Comparison of ENCODE assay signal across 8 mouse cellular contexts in genomic region chr17:33817184-33817968, GRCm38 (mm10). TPM values are rescaled to one million over a fixed set of nuclear protein-coding genes. Genes with fewer than 3 reads are reported as not detected.
DNase-seq lines count a peak whose midpoint lies in the region; ATAC-seq and TF ChIP-seq lines count a peak whose summit lies in the region.

No protein-coding gene starts in this region.

- no peaks in the 10 kb centered on the region for H3K9me3 ChIP-seq in hindbrain, postnatal 0 days (ENCODE audit: low read length)

- peak overlapping the region; percentile 79 for H3K9ac ChIP-seq in hindbrain, postnatal 0 days (replicated peaks; ENCODE audit: low read length)

- peaks cover 10% of the 10 kb centered on the region for H3K4me1 ChIP-seq in hindbrain, postnatal 0 days (ENCODE audit: insufficient read depth, low read length)

- no peaks in the 10 kb centered on the region for H3K27me3 ChIP-seq in hindbrain, postnatal 0 days (ENCODE audit: insufficient read depth, low read length)

- peak overlapping the region; percentile 90 for H3K4me2 ChIP-seq in hindbrain, postnatal 0 days (ENCODE audit: low read depth, low read length)

- peak; percentile 89 for DNase-seq in WW6 (ENCODE audit: low read depth, low spot score)
- DNase-seq in cerebellum, postnatal 4 days (ENCODE audit: low spot score in 2 of 2): peak; percentile 74 to 91
- DNase-seq in gastrocnemius, adult 18-20 months (ENCODE audit: low spot score): peak; percentile 80
- peak; percentile 98 for DNase-seq in hindbrain, postnatal 0 days (ENCODE audit: low spot score)
- DNase-seq in left cerebral cortex, adult 2 months (ENCODE audit: extremely low spot score in 1 of 2, low spot score in 2 of 2): peak; percentile 87 to 89
- peak; percentile 87 to 91 for DNase-seq in right cerebral cortex, adult 2 months (ENCODE audit: low spot score in 2 of 2)
- peak; percentile 90 for DNase-seq in urinary bladder, postnatal 14 days (ENCODE audit: low spot score)

- intact Hi-C loops in left cerebral cortex, adult 2 months (cut with DNase I): no loop called here

- peak overlapping the region; percentile 91 for H3K27ac ChIP-seq in hindbrain, postnatal 0 days
- peak overlapping the region; percentile 92 for H3K27ac ChIP-seq in left cerebral cortex, adult 2 months

- under 1% methylated on average over 89 of the region's 89 CpGs for WGBS in hindbrain, postnatal 0 days

- H3K36me3 ChIP-seq in hindbrain, postnatal 0 days (ENCODE audit: insufficient read depth, low read length): peaks cover 20% of the 10 kb centered on the region; the same call in 1 of the 2 replicates

- peak overlapping the region; percentile 55 for H3K4me3 ChIP-seq in hindbrain, postnatal 0 days (ENCODE audit: low read length)
- H3K4me3 ChIP-seq in left cerebral cortex, adult 2 months: peak overlapping the region; percentile 60

- TF ChIP-seq CTCF in hindbrain, postnatal 0 days (IDR thresholded peaks at IDR 0.05; ENCODE audit: low read depth): no peak
- TF ChIP-seq CTCF in left cerebral cortex, adult 2 months (IDR thresholded peaks at IDR 0.05): no peak

- peak; percentile 98 for ATAC-seq in hindbrain, postnatal 0 days
- peak; percentile 91 for ATAC-seq in megakaryocyte, adult 5-6 weeks (ENCODE audit: poor library complexity, severe bottlenecking)

RNA-seq across cellular contexts. Expression of gene Rps28, which starts 7.0 kb away (rescaled TPM):
- 100 to 1,000 TPM; 586 to 627 TPM for total RNA-seq in gastrocnemius, adult 18-20 months (2021)
- 117 and 293 TPM in 2 replicates for total RNA-seq in hindbrain, postnatal 0 days (2014; rRNA removed)
- polyA plus RNA-seq in hindbrain, postnatal 0 days (2015; fragmentation: Nextera tagmentation; extraction: Ambion mirVana): 609 and 617 TPM in 2 replicates
- 100 to 1,000 TPM; 600 to 661 TPM for total RNA-seq in left cerebral cortex, adult 2 months (2021)
- 875 and 928 TPM in 2 replicates for total RNA-seq in megakaryocyte, adult 5-6 weeks (2015)
- total RNA-seq in megakaryocyte, adult 5-6 weeks (2017): 2,242 and 2,459 TPM in 2 replicates

RNA-seq across cellular contexts. Expression of gene Ndufa7, which starts 7.0 kb away (rescaled TPM):
- 100 to 1,000 TPM; 375 to 377 TPM for total RNA-seq in gastrocnemius, adult 18-20 months (2021)
- 289 and 356 TPM in 2 replicates for total RNA-seq in hindbrain, postnatal 0 days (2014; rRNA removed)
- polyA plus RNA-seq in hindbrain, postnatal 0 days (2015; fragmentation: Nextera tagmentation; extraction: Ambion mirVana): 562 and 577 TPM in 2 replicates
- 100 to 1,000 TPM; 190 to 211 TPM for total RNA-seq in left cerebral cortex, adult 2 months (2021)
- total RNA-seq in megakaryocyte, adult 5-6 weeks (2015): 150 and 160 TPM in 2 replicates
- total RNA-seq in megakaryocyte, adult 5-6 weeks (2017): 110 and 139 TPM in 2 replicates

RNA-seq across cellular contexts. Expression of gene Kank3, which starts 7.1 kb away (rescaled TPM):
- 10 to 100 TPM; 13.4 to 16.6 TPM for total RNA-seq in gastrocnemius, adult 18-20 months (2021)
- total RNA-seq in hindbrain, postnatal 0 days (2014; rRNA removed): 33.5 and 57.2 TPM in 2 replicates
- polyA plus RNA-seq in hindbrain, postnatal 0 days (2015; fragmentation: Nextera tagmentation; extraction: Ambion mirVana): 44.1 and 47.9 TPM in 2 replicates
- total RNA-seq in left cerebral cortex, adult 2 months (2021): 10 to 100 TPM; 32.3 to 38.7 TPM
- total RNA-seq in megakaryocyte, adult 5-6 weeks (2015): 12.3 and 16.2 TPM in 2 replicates
- total RNA-seq in megakaryocyte, adult 5-6 weeks (2017): 13.5 and 14.8 TPM in 2 replicates

RNA-seq across cellular contexts. Expression of gene Cd320, which starts 25.5 kb away (rescaled TPM):
- total RNA-seq in gastrocnemius, adult 18-20 months (2021): 10 to 100 TPM; 14.8 to 15.2 TPM
- total RNA-seq in hindbrain, postnatal 0 days (2014; rRNA removed): 25.1 and 26.0 TPM in 2 replicates
- polyA plus RNA-seq in hindbrain, postnatal 0 days (2015; fragmentation: Nextera tagmentation; extraction: Ambion mirVana): 55.7 and 58.6 TPM in 2 replicates
- total RNA-seq in left cerebral cortex, adult 2 months (2021): 10 to 100 TPM; 19.8 to 26.8 TPM
- total RNA-seq in megakaryocyte, adult 5-6 weeks (2015): 2.5 and 4.0 TPM in 2 replicates
- 0.85 and 1.5 TPM in 2 replicates for total RNA-seq in megakaryocyte, adult 5-6 weeks (2017)

RNA-seq across cellular contexts. Expression of gene Angptl4, which starts 35.7 kb away (rescaled TPM):
- total RNA-seq in gastrocnemius, adult 18-20 months (2021): 1 to 10 TPM; 4.3 to 6.6 TPM
- 24.0 and 24.7 TPM in 2 replicates for total RNA-seq in hindbrain, postnatal 0 days (2014; rRNA removed)
- 31.9 and 37.5 TPM in 2 replicates for polyA plus RNA-seq in hindbrain, postnatal 0 days (2015; fragmentation: Nextera tagmentation; extraction: Ambion mirVana)
- total RNA-seq in left cerebral cortex, adult 2 months (2021): 1 to 10 TPM; 3.4 to 4.3 TPM
- total RNA-seq in megakaryocyte, adult 5-6 weeks (2015): 0.59 and 0.80 TPM in 2 replicates
- total RNA-seq in megakaryocyte, adult 5-6 weeks (2017): 0.33 and 0.73 TPM in 2 replicates

Comparison
In these comparisons a context has a peak if more than half of its experiments do, and no peak if none do; other contexts are left out.
1. Peak in every context shown above with its lines: DNase-seq, ATAC-seq, H3K4me3 ChIP-seq and H3K27ac ChIP-seq.